Mouse (Mus musculus) adrenal gland (tissue): ENCODE measurements at regions not wholly inside any gene's neighbourhood (a gene's known extent, or its start where the extent isn't known, plus 50 kb on each side); places are given as distances from the start of the nearest gene placed in this dataset.

Source experiments
- intact Hi-C: fragments of 180-260 bp; cut with DNase I; formaldehyde crosslinking; loops from one replicate; pipeline ENCODE4 v1.15.1; 2025

DNA sequence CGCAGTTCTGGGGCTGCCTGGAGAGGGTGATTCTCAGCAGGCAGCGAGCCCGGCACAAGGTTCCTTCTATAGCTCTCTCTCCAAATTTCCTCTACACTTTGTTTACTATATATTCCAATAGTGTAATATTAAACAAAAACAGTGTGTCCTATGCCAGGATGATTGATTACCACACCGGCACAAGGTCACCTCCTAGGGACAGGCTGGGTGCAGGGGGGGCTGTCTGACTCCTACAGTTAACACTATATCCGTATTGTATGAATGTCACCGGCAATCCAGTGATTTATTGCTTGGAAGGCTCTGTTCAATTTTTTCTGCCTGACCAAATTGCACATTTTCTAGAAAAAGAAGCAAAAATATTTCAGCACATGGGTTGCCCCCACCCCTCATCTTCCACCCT lies 305.9 kb upstream of the Mgmt start:
- intact Hi-C loops = no loop called here

DNA sequence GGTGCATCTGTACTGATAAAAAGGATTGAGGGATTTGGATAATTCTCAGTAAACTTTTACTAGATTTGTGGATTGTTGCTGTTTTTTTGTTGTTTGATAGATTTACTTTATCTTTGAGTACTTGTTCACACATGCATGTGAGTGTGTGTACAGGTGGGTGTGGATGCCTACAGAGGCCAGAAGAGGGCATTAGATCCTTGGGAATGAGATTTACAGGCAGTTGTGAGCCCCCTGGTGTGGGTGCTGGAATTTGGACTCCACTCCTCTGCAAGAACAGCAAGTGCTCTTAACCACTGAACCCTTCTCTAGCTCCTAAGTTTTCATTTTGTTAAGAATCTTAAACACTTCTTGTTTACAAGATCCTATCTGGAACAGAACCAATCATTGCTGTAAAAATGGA lies 303.5 kb upstream of the Mgmt start:
- intact Hi-C loops = no loop called here

DNA sequence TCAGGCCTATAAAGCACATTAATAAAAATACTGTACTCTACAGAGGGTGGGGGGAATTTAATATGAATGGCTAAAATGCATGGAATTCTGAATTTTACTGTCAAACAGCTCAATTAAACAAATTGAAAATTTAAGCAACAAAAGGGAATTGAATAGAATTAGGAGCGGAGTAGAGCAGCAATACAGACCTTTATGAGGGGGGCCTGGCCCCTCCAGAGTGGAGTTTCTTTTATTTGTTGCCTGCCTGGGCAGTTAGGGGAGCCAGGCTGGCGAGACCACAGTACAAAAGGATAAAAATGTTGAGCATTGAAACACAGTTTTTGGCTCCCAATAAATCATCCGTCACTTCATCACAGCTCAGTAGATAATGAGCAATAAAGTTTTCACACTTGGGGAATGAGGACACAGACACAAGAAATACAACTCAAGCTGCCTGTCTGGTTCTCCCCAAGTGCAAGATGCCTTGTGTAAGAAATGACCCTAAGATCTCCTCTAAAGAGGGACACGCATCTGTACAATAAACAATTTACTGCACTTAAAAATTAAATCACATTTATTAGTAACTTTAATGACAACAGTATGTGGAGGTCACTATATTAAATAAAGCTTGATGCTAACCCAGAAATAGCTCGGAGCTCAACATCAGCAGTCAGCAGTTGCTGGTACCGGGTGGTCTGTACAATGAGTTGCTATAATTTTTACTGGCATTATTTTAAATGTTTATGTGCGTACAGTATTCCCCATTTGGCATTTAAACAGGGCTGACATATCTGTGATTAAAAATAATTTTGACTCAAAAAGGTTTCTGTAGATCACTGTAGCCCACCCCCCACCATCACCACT lies 286.9 kb upstream of the Mgmt start:
- intact Hi-C loops = no loop called here

DNA sequence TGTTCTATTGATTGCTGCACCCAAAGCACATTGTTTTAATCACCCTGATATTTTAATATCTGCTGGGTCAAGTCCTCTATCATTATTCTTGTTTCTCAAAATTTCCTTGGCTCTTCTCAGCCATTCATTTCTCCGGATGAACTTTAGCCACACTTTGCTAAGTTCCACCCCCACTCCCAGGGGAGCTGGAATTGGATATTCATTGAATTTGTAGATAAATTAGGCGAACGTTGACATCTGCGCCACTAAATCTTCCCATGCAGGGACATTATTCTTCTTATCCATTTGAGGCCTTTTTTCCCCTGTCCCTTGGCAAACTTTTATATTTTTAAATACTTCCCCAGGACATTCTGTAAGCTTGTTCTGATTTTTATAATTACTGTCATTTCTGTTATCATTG lies 280.9 kb upstream of the Mgmt start:
- intact Hi-C loops = no loop called here

DNA sequence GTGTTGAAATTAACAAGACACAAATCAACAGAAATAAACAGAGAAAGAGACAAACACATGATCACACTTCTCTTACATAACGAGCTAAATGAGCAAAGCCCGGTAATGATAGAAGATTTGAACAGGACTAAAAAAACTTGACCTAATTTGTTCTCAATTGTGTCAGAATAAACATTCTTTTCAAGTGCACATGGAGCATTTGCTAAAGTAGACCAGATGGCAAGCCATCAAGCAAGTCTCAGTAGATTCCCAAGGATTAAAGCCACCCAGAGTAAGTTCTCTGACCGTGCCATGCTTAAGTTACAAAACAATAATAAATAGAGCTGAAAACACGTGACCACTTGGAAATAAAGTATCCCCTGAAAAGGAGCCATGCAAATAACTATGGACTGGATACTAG lies 269.9 kb upstream of the Mgmt start:
- intact Hi-C loops = no loop called here

DNA sequence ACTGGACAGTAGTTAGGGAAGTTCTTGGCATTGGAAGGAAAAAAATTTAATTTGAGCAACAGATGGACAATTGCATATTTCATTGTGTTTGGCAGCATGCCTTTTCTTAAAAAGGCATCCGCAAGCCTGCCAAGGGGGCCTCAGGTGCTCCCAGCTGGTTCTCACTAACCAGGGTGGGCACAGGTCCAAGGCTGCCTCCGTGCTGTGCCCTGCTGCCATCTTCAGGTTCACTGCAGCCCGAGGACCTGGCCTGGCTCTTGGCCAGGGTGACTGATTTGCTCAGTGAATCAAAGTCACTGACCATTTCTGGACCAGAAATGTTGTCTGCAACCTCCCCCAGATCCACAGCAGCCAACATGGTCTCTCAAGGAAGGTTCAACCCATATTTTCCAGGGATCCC lies 263.3 kb upstream of the Mgmt start:
- intact Hi-C loops = no loop called here

DNA sequence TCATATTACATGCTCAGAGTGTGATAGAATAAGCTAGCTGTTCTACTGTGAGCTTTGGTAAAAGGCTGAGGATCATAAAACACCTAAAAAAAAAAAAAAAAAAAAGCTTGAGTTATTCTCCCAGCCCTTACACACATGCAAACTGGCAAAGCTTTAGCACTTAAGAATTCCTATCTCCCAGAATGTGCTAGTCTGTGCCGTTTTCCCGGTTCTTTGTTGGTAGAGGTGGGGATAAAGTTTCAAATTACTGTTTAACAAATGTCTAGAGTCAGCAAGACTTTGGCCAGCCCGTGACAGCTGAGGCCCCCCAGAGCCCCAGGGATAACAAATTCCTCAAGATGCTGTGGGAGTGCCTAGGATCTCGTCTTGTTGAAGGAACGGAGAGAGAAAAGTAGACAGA lies 254.3 kb upstream of the Mgmt start:
- intact Hi-C loops = no loop called here

DNA sequence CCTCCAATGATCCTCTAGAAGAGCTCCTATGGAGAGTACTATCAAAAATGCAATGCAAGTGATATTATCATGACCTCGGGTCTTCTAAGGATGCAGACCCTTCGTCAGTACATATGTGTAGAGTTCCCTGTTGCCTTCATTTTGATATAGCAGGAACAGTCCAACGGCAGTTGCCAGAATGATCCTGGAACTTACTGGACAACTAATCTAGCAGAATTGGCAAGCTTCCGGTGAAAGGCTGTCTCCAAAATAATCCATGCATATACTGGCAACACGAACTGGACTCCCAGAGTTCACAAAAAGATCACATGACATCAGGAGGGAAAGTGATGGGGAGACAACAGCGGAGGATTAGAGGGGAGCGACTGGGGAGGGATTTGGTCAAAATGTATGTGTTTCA lies 253.6 kb upstream of the Mgmt start:
- intact Hi-C loops = no loop called here

DNA sequence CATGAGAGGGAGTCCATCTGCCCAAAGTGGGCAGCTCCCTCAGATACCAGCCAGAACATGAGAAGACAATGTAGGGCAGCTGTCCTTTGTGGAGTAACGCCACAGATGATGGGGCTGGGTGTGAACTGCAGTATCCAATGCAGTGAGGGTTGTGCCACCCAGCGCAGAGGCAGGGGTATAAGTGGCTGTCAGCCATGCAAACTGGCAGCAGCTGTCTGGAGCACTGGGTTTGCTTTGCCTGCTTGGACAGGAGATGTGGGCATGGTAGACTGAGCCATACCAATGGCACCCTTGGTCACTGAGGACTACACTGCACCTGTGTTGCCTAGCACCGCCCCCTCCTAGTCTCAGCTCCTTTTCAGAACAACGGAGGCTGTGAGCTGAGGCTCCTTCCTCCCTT lies 244.6 kb upstream of the Mgmt start:
- intact Hi-C loops = no loop called here

DNA sequence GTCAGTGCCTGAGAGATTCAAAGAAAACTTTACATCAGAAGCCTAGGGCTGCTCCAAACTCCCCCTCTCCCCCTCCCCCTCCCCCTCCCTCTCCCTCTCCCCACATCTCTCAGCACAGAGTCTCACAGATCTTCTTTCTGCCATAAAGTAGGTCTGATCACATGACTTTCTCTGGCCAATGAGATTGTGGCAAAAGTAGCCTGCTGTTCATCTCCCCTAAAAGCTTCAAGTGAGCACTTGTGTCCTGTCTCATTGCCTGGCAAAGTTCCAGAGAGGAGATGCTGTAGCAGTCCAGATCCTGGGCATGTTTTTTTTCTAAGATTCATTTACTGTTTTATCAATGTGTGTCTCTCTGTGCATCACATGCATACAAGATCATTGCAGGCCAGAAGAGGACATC lies 234.5 kb upstream of the Mgmt start:
- intact Hi-C loops = no loop called here

DNA sequence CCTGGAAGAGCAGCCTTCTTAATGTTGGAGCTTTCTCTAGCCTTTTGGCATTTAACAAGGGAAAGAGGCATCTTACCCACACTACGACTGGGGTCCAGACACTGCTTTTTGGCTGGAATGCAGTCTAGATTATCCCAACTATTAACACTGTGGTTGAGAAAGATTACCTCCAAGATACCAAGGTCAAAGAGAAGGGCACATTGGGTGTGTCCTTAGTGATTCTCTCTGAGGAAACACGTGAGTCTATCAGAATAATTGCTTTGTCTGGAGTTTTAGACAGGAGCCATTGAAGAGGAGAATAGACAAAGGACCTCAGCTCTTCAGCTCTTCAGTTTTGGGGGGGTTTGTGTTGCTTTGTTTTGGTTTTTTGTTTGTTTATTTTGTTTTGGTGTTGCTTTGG lies 234.0 kb upstream of the Mgmt start:
- intact Hi-C loops = no loop called here

DNA sequence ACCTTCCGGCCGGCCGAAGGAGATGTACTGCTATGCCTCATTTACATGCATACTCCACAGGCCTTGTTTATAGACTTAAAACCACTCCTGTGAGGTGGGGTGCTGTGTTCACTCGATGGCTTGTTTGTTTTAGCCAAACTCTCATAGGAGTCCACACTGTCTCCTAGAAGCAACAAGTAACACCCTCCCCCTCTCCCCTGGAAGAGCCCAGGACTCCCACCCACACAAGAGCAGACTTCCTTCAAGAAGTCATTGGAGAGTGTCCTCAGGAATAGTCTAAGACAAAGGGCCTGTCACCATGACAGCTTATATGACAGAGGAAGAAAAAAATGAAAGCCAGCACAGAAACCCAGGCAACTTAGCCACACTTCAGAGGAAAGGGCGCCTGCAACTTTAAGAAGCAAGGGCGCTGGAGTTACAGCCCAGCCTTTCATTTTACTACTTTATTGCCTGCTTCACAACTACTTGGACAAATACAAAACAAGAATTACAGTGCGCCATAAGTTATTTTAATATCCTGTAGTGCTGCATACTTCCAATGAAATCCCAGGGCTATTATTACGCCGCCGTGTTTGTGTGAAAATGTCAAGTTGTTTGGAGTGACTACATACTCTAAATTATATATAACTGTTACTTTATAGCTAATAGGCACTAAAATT lies 229.9 kb upstream of the Mgmt start:
- intact Hi-C loops = no loop called here

DNA sequence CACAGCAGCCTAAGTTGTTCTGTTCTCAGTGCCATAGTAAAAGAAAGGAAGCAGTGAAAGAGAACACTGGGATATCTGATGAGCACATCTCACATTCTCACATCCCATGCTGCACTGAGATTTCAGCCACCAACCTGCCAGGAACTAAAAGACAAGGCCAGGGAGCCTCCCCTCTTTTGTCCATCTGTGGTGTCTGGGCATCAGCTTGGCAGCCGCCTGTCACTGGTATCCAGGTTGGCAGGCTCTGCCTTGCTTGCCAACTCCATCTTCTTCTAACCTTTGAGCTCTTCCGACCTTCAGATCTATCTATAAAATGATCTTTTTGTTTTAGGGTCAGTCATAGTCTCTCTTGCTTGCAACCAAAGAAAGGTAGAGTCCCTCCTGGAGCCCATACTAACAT lies 228.5 kb upstream of the Mgmt start:
- intact Hi-C loops = no loop called here

DNA sequence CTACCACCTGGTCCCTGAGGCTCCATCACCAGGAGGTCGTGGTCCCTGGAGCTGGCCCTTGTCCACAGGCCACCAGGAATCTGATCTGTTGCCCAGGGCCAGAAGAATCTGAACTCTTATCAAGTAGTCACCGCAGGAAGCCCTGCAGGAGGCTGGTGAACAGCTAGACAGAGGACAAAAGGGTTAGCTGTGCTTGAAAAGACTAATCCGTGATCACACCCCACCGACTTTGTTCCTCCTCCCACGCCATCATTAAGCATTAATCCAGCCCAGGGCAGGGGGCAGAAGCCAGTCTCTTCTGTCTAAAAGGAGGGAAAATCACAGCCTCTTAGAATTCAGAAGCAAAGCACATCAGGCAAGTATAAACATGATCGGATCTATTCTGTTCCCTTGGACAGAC lies 227.7 kb upstream of the Mgmt start:
- intact Hi-C loops = no loop called here

DNA sequence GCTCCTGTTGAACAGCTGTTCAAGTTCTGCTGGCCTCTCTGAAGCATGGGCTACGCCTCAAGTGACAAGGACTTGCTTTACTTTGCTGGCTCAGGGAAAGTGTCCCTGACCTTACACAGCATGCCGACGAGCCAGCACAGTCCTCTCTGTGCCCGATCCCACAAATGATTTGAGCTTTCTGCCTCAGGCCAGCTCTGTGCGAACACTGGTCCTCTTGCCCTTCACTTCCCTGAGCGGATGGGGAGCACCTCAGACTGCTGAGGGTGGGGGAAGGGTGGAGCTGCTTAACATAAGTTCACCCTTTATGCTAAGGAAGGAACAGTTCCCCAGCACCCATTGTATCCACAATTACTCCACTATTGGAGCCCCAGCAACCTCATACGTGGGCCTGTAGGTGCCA lies 223.7 kb upstream of the Mgmt start:
- intact Hi-C loops = no loop called here

DNA sequence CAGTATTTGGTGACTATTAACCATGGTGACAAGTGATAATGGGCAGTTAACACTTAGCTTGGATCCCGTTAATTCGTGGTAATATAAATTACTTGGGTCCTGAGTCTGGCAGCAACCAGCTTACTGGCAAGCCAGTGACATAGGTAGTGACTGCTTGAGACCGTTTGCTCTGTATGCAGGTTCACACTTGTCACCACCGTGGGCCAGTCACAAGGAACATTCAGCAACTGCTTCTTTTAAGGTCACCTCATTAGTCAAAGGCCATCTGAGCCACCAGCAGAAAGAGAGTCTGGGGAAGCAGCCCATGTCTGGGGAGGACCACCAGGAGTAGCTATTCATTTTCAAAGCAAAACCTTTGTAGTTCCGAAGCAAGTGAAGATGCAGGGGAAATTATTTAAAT lies 220.3 kb upstream of the Mgmt start:
- intact Hi-C loops = no loop called here

DNA sequence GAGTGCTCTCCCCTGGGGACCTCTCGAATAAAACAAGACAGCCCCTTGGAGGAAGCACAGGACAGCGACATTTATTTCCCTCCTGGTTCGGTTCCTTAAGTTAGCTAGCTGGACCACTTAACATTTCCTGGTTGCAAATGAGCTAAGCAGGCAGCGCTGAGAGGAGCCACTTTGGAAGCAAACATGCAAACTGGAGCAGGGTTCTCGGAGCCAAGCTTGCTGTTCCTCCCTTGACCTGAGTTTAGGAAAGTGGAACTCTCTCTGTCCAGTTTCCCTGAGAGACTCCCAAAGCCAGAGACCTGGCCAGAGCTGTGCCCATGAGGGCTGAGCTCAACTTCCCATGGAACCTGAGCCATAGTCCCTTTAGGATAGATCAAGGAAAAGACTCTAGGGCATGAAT lies 219.4 kb upstream of the Mgmt start:
- intact Hi-C loops = no loop called here

DNA sequence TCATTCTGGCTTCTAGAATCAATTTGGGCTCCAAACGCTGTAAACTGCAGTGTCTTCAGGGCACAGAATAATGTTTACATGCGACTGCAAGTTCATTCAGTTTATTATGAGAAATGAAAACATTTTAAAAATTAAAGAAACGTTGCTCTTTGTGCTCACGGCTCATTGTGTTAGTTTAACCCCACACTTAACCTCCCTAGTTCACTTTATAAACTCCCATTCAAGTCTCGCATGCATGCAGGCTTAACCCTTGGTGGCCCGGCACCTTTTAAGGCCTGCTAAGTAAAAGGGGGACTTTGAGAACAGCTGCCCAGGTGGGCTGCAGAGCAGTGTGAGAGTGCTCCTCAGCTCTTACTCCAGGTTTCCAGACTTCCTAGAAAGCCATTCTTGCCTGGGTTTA lies 218.3 kb upstream of the Mgmt start:
- intact Hi-C loops = no loop called here

DNA sequence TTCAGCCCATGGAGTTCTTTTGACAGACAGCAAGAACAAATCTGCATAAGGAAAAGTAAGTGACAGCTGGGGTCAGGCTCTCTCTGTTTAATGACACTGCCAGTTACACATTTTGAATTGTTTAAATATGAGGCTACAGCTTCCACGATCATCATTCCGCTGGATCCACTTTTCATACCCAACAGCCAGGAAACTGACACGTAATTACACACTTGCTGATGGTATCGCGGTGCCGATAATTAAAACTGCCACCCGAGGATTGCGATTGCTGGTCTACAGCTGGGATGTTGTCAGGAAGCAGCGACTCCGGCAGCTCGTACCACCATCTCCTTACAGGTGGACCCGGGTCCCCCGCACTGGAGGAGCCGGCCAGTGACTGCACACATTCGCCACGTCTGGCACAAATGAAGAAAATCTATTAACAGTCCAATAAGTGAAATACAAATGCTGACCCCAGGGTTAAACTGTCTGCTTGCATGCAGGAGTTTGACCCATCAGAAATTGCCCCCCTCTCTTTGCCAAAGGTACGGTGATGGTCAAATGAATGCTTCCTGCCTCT lies 217.3 kb upstream of the Mgmt start:
- intact Hi-C loops = no loop called here

DNA sequence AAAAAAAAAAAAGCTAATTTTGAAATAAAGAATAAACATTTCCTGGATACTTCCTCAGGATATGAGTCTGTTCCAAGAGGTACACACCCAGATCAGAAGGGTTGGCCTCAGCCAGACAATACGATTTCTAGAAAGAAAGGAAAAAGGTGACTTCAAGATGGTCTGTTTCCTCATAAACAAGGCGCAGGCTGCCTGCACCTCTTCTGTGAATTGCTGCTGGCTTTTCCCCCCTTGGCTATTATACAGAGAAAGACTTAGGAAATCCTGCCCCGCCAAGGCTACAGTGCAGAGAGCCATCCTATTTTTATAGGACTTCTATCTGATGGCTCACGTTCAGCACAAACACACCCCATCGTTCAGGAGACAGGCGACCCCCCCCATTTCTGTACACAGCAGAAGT lies 204.8 kb upstream of the Mgmt start:
- intact Hi-C loops = no loop called here

DNA sequence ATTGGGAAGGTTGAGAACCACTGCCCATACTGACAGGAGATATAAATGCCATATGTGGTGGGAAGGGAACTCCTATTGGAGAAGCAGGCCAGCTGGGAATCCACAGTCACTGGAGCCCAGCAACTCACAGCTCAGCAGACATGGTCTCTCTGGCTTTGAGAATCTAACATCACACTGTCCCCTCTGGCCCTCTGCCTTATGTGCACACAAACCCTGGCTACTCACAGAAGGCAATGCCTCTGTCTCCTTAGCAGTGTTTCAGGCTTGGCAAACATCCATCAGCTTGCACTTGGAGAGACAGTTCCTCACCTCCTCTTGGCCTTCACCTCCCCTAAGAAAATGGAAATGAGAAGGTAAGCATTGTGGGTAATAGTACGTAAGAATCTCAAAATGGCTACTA lies 188.2 kb upstream of the Mgmt start:
- intact Hi-C loops = no loop called here

DNA sequence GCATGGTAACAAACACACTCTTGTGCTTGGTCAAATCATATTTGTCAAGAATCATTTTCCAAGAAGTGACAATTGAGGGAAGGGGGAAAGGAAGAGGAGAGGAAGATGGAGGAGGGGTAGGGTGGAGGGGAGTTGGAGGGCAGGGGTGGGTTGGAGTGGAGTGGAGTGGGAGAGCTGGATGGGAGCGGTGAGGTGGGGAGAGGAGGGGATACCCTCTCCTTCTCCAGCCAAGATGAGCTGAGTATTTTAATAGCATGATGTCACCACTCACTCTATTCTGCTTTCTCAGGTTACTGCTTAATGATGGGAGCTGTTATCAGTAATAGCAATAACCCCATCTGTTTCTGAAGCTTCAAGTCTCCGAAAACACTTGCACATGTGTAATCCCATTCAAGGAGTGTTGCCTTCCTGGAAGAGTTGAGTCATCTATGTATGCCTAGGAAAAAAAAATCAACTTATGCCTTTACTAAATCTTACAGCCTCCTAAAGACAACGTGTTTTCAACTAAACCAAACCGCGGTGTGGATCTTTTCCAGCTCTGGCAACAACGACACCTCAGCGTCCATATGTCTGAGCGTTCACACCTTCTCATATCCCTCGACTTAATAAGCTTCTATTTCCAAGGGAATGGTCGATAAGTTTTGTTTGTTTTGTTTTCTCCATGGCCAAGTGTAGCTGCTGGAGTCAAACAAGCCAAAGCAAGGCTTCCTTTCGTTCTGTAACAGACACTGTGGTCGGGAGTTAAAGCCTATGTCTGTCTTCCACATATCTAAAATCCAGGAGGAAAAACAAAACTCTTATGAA lies 187.0 kb upstream of the Mgmt start:
- intact Hi-C loops = no loop called here
